Mouse (Mus musculus): ENCODE data around the gene Trdn.

Gene Trdn

GRCm38 (mm10) chr10:33375474-33376029 is 295.2 kb downstream of the Trdn start:
- no peak for DNase-seq (ENCODE audit: low spot score)

All from urinary bladder, postnatal 10 days (tissue).